Mouse (Mus musculus): ENCODE results near the gene Csmd2.

GRCm38 (mm10) chr4:128088264-128088663 is 100.6 kb downstream of the Csmd2 start:
- no peak for TF ChIP-seq CTCF (IDR thresholded peaks at IDR 0.05; ENCODE audit: low read depth, low read length)
- no peak for TF ChIP-seq POLR2A (IDR thresholded peaks at IDR 0.05; ENCODE audit: borderline replicate concordance, low read depth, low read length)

All from bone marrow macrophage, adult 2 months (primary cell).